Mouse (Mus musculus) heart, adult 2 months (tissue): ENCODE results near the gene Tmem170.

ENCODE experiments used
- CTCF ChIP-seq: fragments of 200-600 bp; IDR thresholded peaks from 2 replicates; pipeline ENCODE4 v1.8.1; 2022; ENCODE audit warnings: antibody characterized with exemption, mild to moderate bottlenecking, moderate library complexity
- EP300 ChIP-seq: fragments of 200-500 bp; IDR thresholded peaks from 2 replicates; pipeline ENCODE4 v1.6.1; 2011; ENCODE audit warnings: low read depth, low read length, control low read depth; ENCODE audit not compliant: insufficient read depth
- POLR2A ChIP-seq: fragments of 200-500 bp; IDR thresholded peaks from 2 replicates; pipeline ENCODE4 v1.6.1; 2011; ENCODE audit warnings: mild to moderate bottlenecking, low read depth, low read length, control low read depth; ENCODE audit not compliant: insufficient read depth

DNA sequence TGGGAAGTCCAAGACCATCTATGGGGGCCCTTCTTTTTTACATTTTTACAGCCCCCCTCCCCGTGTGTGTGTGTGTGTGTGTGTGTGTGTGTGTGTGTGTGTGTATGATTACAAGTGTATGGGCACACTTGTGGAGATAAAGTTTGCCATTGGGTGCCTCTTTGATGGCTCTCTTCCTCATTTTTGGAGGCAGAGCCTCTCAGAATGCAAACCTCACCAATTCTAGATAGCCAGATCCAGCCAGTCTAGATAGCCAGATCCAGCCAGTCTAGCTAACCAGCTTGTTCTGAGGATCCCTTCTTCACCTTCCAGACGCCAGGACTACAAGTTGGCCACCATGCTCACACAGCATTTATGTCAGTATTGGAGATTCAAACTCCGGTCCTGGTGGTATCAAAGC is 5.3 kb downstream of the Tmem170 start:
- TF ChIP-seq POLR2A (no peak), CTCF (no peak), EP300 (no peak)
